Mouse (Mus musculus) lung, adult 2 months (tissue): ENCODE data around the gene Gdpd5.

Experiments
- CTCF ChIP-seq: fragments of 200-500 bp; IDR thresholded peaks from 2 replicates; pipeline ENCODE4 v1.5.1; 2011; ENCODE audit warnings: mild to moderate bottlenecking, low read length, control low read depth; ENCODE audit not compliant: insufficient read depth
- POLR2A ChIP-seq: fragments of 200-500 bp; IDR thresholded peaks from 2 replicates; pipeline ENCODE4 v1.6.1; 2011; ENCODE audit warnings: low read depth, mild to moderate bottlenecking, control low read depth, low read length, borderline replicate concordance; ENCODE audit errors: extremely low read depth

GRCm38 (mm10) chr7:99447323-99447722 lies 66.1 kb downstream of the Gdpd5 start:
- TF ChIP-seq POLR2A (no peak), CTCF (no peak)
